Mouse (Mus musculus) erythroblast, embryonic 14.5 days (primary cell): ENCODE results near the gene Nr2c1.

Experiments
- GATA1 ChIP-seq: IDR thresholded peaks from 2 replicates; pipeline ENCODE4 v1.6.1; 2012; ENCODE audit warnings: low read length, inconsistent platforms, mixed read lengths
- TAL1 ChIP-seq: IDR thresholded peaks from 3 replicates; pipeline ENCODE4 v1.6.1; 2012; ENCODE audit warnings: low read length, inconsistent platforms, mixed read lengths

- TF ChIP-seq TAL1 (no peak), GATA1 (no peak)
Measured at GRCm38 (mm10) chr10:94116781-94117340, 31.0 kb upstream of the Nr2c1 start.
